In genomic region chr2:167543121-167544003, GRCm38 (mm10) we compare ENCODE assay signal across 8 mouse cellular contexts. TPM values are rescaled to one million over a fixed set of nuclear protein-coding genes. Genes with fewer than 3 reads are reported as not detected.
DNase-seq lines count a peak whose midpoint lies in the region; ATAC-seq lines count a peak whose summit lies in the region.

No protein-coding gene starts in this region.

- intact Hi-C loops in heart, postnatal 10 days (cut with DNase I): no loop called here

- H3K27ac ChIP-seq in embryonic facial prominence, embryonic 13.5 days: peak overlapping the region; percentile 99

- H3K27me3 ChIP-seq in embryonic facial prominence, embryonic 13.5 days: no peaks in the 10 kb centered on the region

- peaks cover 57% of the 10 kb centered on the region for H3K4me1 ChIP-seq in embryonic facial prominence, embryonic 13.5 days

- ATAC-seq in embryonic facial prominence, embryonic 13.5 days (ENCODE audit: insufficient number of reproducible peaks, insufficient read depth, low FRiP score, low TSS enrichment, low read depth): no peak

- H3K9ac ChIP-seq in embryonic facial prominence, embryonic 13.5 days: peak overlapping the region; percentile 93

- peaks cover 39% of the 10 kb centered on the region for H3K36me3 ChIP-seq in embryonic facial prominence, embryonic 13.5 days

- no peaks in the 10 kb centered on the region for H3K9me3 ChIP-seq in embryonic facial prominence, embryonic 13.5 days

- H3K4me2 ChIP-seq in embryonic facial prominence, embryonic 13.5 days: peak overlapping the region; percentile 89

- peak overlapping the region; percentile 82 for H3K4me3 ChIP-seq in embryonic facial prominence, embryonic 13.5 days

- peak; percentile 51 for DNase-seq in adrenal gland, adult 8-10 months
- peak; percentile 69 to 72 for DNase-seq in heart, postnatal 10 days
- peak; percentile 74 to 88 for DNase-seq in kidney, postnatal 25 days
- DNase-seq in mesoderm, embryonic 11.5 days (ENCODE audit: low read depth, low spot score): peak; percentile 74
- DNase-seq in frontal cortex, postnatal 25 days (ENCODE audit: low spot score in 2 of 2): no peak
- no peak for DNase-seq in layer of hippocampus, postnatal 36 days
- no peak for DNase-seq in T-cell, adult 2 months (ENCODE audit: low spot score)

- WGBS in embryonic facial prominence, embryonic 13.5 days: 7% methylated on average over 16 of the region's 16 CpGs

RNA-seq across cellular contexts. Expression of gene Snai1, which starts 5.4 kb away (rescaled TPM):
- total RNA-seq in adrenal gland, adult 8-10 months (2022): 1 to 10 TPM; 6.5 to 9.1 (median 7.6) TPM
- 113 and 129 TPM in 2 replicates for polyA plus RNA-seq in embryonic facial prominence, embryonic 13.5 days (2015; fragmentation: Nextera tagmentation; extraction: Ambion mirVana)
- total RNA-seq in heart, postnatal 10 days (2021): 1 to 10 TPM; 3.6 to 4.1 TPM
- total RNA-seq in layer of hippocampus, postnatal 36 days (2021): under 1 TPM; 0.50 to 0.94 TPM

RNA-seq across cellular contexts. Expression of gene Spata2, which starts 50.7 kb away (rescaled TPM):
- 10 to 100 TPM; 34.8 to 49.8 (median 38.9) TPM for total RNA-seq in adrenal gland, adult 8-10 months (2022)
- 15.4 TPM in 2 replicates for polyA plus RNA-seq in embryonic facial prominence, embryonic 13.5 days (2015; fragmentation: Nextera tagmentation; extraction: Ambion mirVana)
- 10 to 100 TPM; 24.0 to 24.9 TPM for total RNA-seq in heart, postnatal 10 days (2021)
- total RNA-seq in layer of hippocampus, postnatal 36 days (2021): 10 to 100 TPM; 77.8 to 83.1 TPM

RNA-seq across cellular contexts. Expression of gene Rnf114, which starts 50.9 kb away (rescaled TPM):
- 100 to 1,000 TPM in 2 of 4 experiments, 10 to 100 TPM in 2; 74.5 to 110 (median 100) TPM for total RNA-seq in adrenal gland, adult 8-10 months (2022)
- polyA plus RNA-seq in embryonic facial prominence, embryonic 13.5 days (2015; fragmentation: Nextera tagmentation; extraction: Ambion mirVana): 88.4 and 91.9 TPM in 2 replicates
- total RNA-seq in heart, postnatal 10 days (2021): 10 to 100 TPM; 41.9 to 47.1 TPM
- 10 to 100 TPM; 48.4 to 51.1 TPM for total RNA-seq in layer of hippocampus, postnatal 36 days (2021)

Comparison
In these comparisons a context has a peak if more than half of its experiments do, and no peak if none do; other contexts are left out.
1. DNase-seq: peak in adrenal gland, adult 8-10 months (single experiment), heart, postnatal 10 days (2 of 2), kidney, postnatal 25 days (2 of 2) and mesoderm, embryonic 11.5 days (single experiment); none in frontal cortex, postnatal 25 days (0 of 2), layer of hippocampus, postnatal 36 days (0 of 2) and T-cell, adult 2 months (single experiment).